Mouse (Mus musculus) liver, embryonic 14.5 days (tissue): ENCODE data around the gene Tmem108.

Experiments used
- CTCF ChIP-seq: IDR thresholded peaks from 2 replicates; pipeline ENCODE4 v1.5.1; 2016; ENCODE audit warnings: antibody characterized with exemption, low read depth, control low read depth
- EP300 ChIP-seq: IDR thresholded peaks from 2 replicates; pipeline ENCODE4 v1.6.1; 2016; ENCODE audit warnings: antibody characterized with exemption, low read depth

DNA sequence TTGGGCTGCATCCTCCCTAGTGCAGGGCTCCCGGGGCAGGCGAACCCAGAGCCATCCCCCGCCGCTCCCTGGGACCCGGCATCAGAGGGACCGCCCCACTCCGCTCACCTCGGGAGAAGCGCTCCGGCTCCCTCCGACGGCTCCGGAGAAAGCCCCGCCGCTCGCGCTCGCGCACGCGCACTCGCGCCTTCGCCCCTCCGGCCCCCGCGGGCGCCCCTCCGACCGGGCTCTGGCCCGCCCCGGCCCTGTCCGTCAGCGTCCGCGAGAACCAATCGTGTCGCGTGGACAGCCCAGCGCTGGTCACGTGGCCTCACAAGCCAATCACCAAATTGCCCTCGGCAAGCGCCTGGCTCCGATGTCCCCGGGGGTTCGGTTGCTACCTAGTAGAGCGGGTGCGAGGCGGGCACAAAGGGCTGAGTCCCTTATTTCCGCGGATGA is at the start of gene Tmem108:
- TF ChIP-seq EP300, result no peak
- TF ChIP-seq CTCF, result no peak
